Comparison of ENCODE assay signal across 13 mouse cellular contexts in the genomic region with DNA sequence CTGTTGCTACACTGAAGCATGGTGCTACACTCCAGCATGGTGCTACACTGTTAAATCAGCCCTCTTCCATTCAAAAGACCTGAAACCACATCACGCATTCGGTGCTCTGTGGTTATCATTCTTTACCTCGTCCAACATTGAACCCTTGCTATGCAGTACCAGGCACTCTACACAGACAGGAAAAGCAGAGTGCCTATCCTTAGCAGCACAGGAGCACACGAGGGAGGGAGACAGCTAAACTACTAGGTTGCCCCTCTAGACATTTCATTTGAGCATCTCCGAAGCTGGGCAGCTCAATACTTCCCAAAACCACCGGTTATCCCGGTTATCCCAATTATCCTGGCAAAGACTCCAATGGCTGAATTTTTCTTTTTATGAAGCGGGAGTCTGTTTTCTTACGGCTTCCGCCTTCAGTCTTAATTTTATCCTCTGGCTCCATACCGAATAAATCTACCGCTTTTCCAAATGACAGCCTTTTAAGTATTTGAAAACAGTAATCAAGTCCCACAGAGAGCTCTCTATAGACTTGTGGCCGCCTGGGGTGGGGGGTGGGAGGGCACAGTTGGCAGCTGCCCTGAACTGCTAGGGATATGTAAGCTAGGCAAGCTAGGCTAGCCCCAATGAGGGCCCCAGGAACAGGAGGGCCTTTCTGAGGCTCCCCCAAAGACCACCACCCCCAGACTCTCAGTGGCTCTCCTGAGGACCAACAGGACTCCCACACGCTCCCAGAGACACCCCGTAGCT.
A peak's percentile ranks its signal among the peaks of the same experiment; 100 is the strongest.
DNase-seq lines count a peak whose midpoint lies in the region; ATAC-seq and TF ChIP-seq lines count a peak whose summit lies in the region.
"Had no signal": no experiment of that assay in that cellular context is flagged by ENCODE, and none has a peak within 500 bp of the region (broad histone marks: within the 10 kb centered on the region; RNA-seq: fewer than 3 reads in every experiment).

No protein-coding gene starts in this region.

- DNase-seq in kidney, adult 2 months, result no peak
- peak; percentile 21 for DNase-seq in midbrain, embryonic 14.5 days
- no peak for DNase-seq in MN1 (ENCODE audit: low spot score)
- no peak for DNase-seq in layer of hippocampus, adult 8-10 months (ENCODE audit: low spot score in 2 of 2)
- no peak for DNase-seq in gastrocnemius, adult 18-20 months (ENCODE audit: low spot score)
- DNase-seq: right cerebral cortex, postnatal 14 days had no signal

- WGBS in kidney, embryonic 15.5 days, result 23% methylated on average over 15 of the region's 15 CpGs
- WGBS in kidney, adult 2 months, result 57% methylated on average over 15 of the region's 15 CpGs
- WGBS in embryonic facial prominence, embryonic 12.5 days, result 25% methylated on average over 15 of the region's 15 CpGs
- WGBS in hindbrain, embryonic 12.5 days, result 18% methylated on average over 15 of the region's 15 CpGs
- 22% methylated on average over 15 of the region's 15 CpGs for WGBS in midbrain, embryonic 14.5 days

- no peaks in the 10 kb centered on the region for H3K9me3 ChIP-seq in kidney, embryonic 15.5 days (replicated peaks)
- H3K9me3 ChIP-seq in embryonic facial prominence, embryonic 12.5 days, result no peaks in the 10 kb centered on the region
- no peaks in the 10 kb centered on the region for H3K9me3 ChIP-seq in hindbrain, embryonic 12.5 days (replicated peaks)
- H3K9me3 ChIP-seq in midbrain, embryonic 14.5 days (ENCODE audit: control insufficient read depth, low read length), result no peaks in the 10 kb centered on the region
- H3K9me3 ChIP-seq: megakaryocyte, embryonic 14.5 days had no signal

- peak overlapping the region; percentile 26 for H3K9ac ChIP-seq in kidney, embryonic 15.5 days
- H3K9ac ChIP-seq in embryonic facial prominence, embryonic 12.5 days, result peak overlapping the region; percentile 29; the same call in 1 of the 2 replicates
- H3K9ac ChIP-seq in hindbrain, embryonic 12.5 days, result no peak overlapping the region; the same call in 1 of the 2 replicates
- H3K9ac ChIP-seq in midbrain, embryonic 14.5 days (replicated peaks; ENCODE audit: low read length), result peak overlapping the region; percentile 34; the same call in 1 of the 2 replicates

- no peak overlapping the region for H3K4me3 ChIP-seq in kidney, embryonic 15.5 days (replicated peaks)
- H3K4me3 ChIP-seq in kidney, adult 2 months (ENCODE audit: insufficient read depth, low read depth, low read length), result no peak overlapping the region
- no peak overlapping the region for H3K4me3 ChIP-seq in embryonic facial prominence, embryonic 12.5 days
- no peak overlapping the region for H3K4me3 ChIP-seq in hindbrain, embryonic 12.5 days
- no peak overlapping the region for H3K4me3 ChIP-seq in midbrain, embryonic 14.5 days (replicated peaks; ENCODE audit: low read depth, low read length)
- H3K4me3 ChIP-seq: erythroblast, embryonic 14.5 days; heart, adult 2 months; megakaryocyte, embryonic 14.5 days had no signal

- peaks cover 46% of the 10 kb centered on the region for H3K4me1 ChIP-seq in kidney, embryonic 15.5 days
- H3K4me1 ChIP-seq in kidney, adult 2 months (ENCODE audit: control insufficient read depth, insufficient read depth, low read length), result no peaks in the 10 kb centered on the region
- peaks cover 19% of the 10 kb centered on the region for H3K4me1 ChIP-seq in embryonic facial prominence, embryonic 12.5 days
- H3K4me1 ChIP-seq in hindbrain, embryonic 12.5 days, result peaks cover 13% of the 10 kb centered on the region
- H3K4me1 ChIP-seq in midbrain, embryonic 14.5 days (ENCODE audit: control insufficient read depth, insufficient read depth, low read length), result peaks cover 12% of the 10 kb centered on the region
- H3K4me1 ChIP-seq: megakaryocyte, embryonic 14.5 days had no signal

- no peaks in the 10 kb centered on the region for H3K36me3 ChIP-seq in kidney, embryonic 15.5 days
- H3K36me3 ChIP-seq in kidney, adult 2 months (ENCODE audit: control insufficient read depth, insufficient read depth, low read length), result no peaks in the 10 kb centered on the region
- no peaks in the 10 kb centered on the region for H3K36me3 ChIP-seq in embryonic facial prominence, embryonic 12.5 days
- no peaks in the 10 kb centered on the region for H3K36me3 ChIP-seq in hindbrain, embryonic 12.5 days
- no peaks in the 10 kb centered on the region for H3K36me3 ChIP-seq in midbrain, embryonic 14.5 days (ENCODE audit: control insufficient read depth, insufficient read depth, low read length)

- H3K27ac ChIP-seq in kidney, embryonic 15.5 days, result peak overlapping the region; percentile 70
- H3K27ac ChIP-seq in kidney, adult 2 months (ENCODE audit: insufficient read depth, low read depth, low read length), result no peak overlapping the region
- peak overlapping the region; percentile 92 for H3K27ac ChIP-seq in embryonic facial prominence, embryonic 12.5 days
- H3K27ac ChIP-seq in hindbrain, embryonic 12.5 days, result peak overlapping the region; percentile 67
- H3K27ac ChIP-seq in midbrain, embryonic 14.5 days (replicated peaks; ENCODE audit: low read depth, low read length), result peak overlapping the region; percentile 55
- H3K27ac ChIP-seq: heart, adult 2 months had no signal

- no peaks in the 10 kb centered on the region for H3K27me3 ChIP-seq in kidney, embryonic 15.5 days
- H3K27me3 ChIP-seq in kidney, adult 2 months (replicated peaks; ENCODE audit: control insufficient read depth, insufficient read depth, low read length), result no peaks in the 10 kb centered on the region
- H3K27me3 ChIP-seq in embryonic facial prominence, embryonic 12.5 days, result peaks cover 4% of the 10 kb centered on the region; the same call in 1 of the 2 replicates
- H3K27me3 ChIP-seq in hindbrain, embryonic 12.5 days, result no peaks in the 10 kb centered on the region
- H3K27me3 ChIP-seq in midbrain, embryonic 14.5 days (ENCODE audit: control insufficient read depth, insufficient read depth, low read length), result no peaks in the 10 kb centered on the region; the same call in 1 of the 2 replicates

- no peak for TF ChIP-seq POLR2A in kidney, adult 2 months (IDR thresholded peaks at IDR 0.05; ENCODE audit: low read depth, low read length)

- peak overlapping the region; percentile 46 for H3K4me2 ChIP-seq in kidney, embryonic 15.5 days
- H3K4me2 ChIP-seq in embryonic facial prominence, embryonic 12.5 days (replicated peaks), result peak overlapping the region; percentile 38
- H3K4me2 ChIP-seq in hindbrain, embryonic 12.5 days (replicated peaks), result peak overlapping the region; percentile 47
- H3K4me2 ChIP-seq in midbrain, embryonic 14.5 days (ENCODE audit: low read length), result peak overlapping the region; percentile 45; the same call in 1 of the 2 replicates

- no peak for ATAC-seq in kidney, embryonic 15.5 days (replicated peaks; ENCODE audit: low FRiP score)
- ATAC-seq in embryonic facial prominence, embryonic 12.5 days (ENCODE audit: insufficient number of reproducible peaks, insufficient read depth, low FRiP score, low TSS enrichment), result no peak
- ATAC-seq in hindbrain, embryonic 12.5 days (ENCODE audit: low FRiP score), result 0 out of 2 replicates have a peak, but pooled peaks have one; percentile 19
- ATAC-seq in midbrain, embryonic 14.5 days (ENCODE audit: low FRiP score, low TSS enrichment), result no peak
- ATAC-seq: intestine, embryonic 16.5 days had no signal

- TF ChIP-seq CTCF in kidney, adult 2 months (conservative IDR thresholded peaks at IDR 0.05; ENCODE audit: insufficient read depth, insufficient read length, low read depth, low read length), result no peak
